ENCODE assay signal across 20 mouse cellular contexts in genomic region chr2:178427181-178427580, GRCm38 (mm10). TPM values are rescaled to one million over a fixed set of nuclear protein-coding genes. Genes with fewer than 3 reads are reported as not detected.
DNase-seq lines count a peak whose midpoint lies in the region; ATAC-seq lines count a peak whose summit lies in the region.
"Had no signal": no experiment of that assay in that cellular context is flagged by ENCODE, and none has a peak within 500 bp of the region (broad histone marks: within the 10 kb centered on the region; RNA-seq: fewer than 3 reads in every experiment).

No protein-coding gene starts in this region.

- H3K9ac ChIP-seq in forebrain, embryonic 15.5 days (replicated peaks) = no peak overlapping the region
- H3K9ac ChIP-seq in forebrain, embryonic 11.5 days (ENCODE audit: low read length) = no peak overlapping the region
- no peak overlapping the region for H3K9ac ChIP-seq in intestine, embryonic 16.5 days (ENCODE audit: low read depth, low read length)
- no peak overlapping the region for H3K9ac ChIP-seq in intestine, embryonic 15.5 days
- H3K9ac ChIP-seq: heart, embryonic 13.5 days; hindbrain, embryonic 14.5 days had no signal

- WGBS in forebrain, embryonic 15.5 days = 84% methylated on average over 5 of the region's 5 CpGs
- whole genome bisulfite sequencing in forebrain, embryonic 11.5 days = 87% methylated on average over 5 of the region's 5 CpGs
- WGBS in intestine, embryonic 16.5 days = 82% methylated on average over 5 of the region's 5 CpGs
- WGBS in intestine, embryonic 15.5 days = 87% methylated on average over 5 of the region's 5 CpGs

- no peak for DNase-seq in forebrain, embryonic 11.5 days (ENCODE audit: low spot score)
- peak; percentile 0 for DNase-seq in lung, postnatal 10 days
- no peak for DNase-seq in lung, adult 18-20 months
- DNase-seq in testis, postnatal 10 days (ENCODE audit: low spot score) = peak; percentile 6
- no peak for DNase-seq in testis, postnatal 14 days (ENCODE audit: low spot score)
- DNase-seq: adrenal gland, adult 8-10 months; adrenal gland, postnatal 25 days; cerebellum, adult 11-12 months; cerebellum, adult 9-10 months; cerebellum, postnatal 14 days; heart, postnatal 14 days had no signal

- H3K27me3 ChIP-seq in forebrain, embryonic 15.5 days = no peaks in the 10 kb centered on the region
- no peaks in the 10 kb centered on the region for H3K27me3 ChIP-seq in forebrain, embryonic 11.5 days (ENCODE audit: control insufficient read depth, insufficient read depth, low read length)
- H3K27me3 ChIP-seq in intestine, embryonic 16.5 days (replicated peaks; ENCODE audit: control insufficient read depth, insufficient read depth, low read length) = no peaks in the 10 kb centered on the region
- H3K27me3 ChIP-seq in intestine, embryonic 15.5 days (replicated peaks) = no peaks in the 10 kb centered on the region

- H3K4me2 ChIP-seq in forebrain, embryonic 15.5 days (replicated peaks) = no peak overlapping the region
- H3K4me2 ChIP-seq in forebrain, embryonic 11.5 days (ENCODE audit: low read depth, low read length, severe bottlenecking) = no peak overlapping the region
- no peak overlapping the region for H3K4me2 ChIP-seq in intestine, embryonic 16.5 days (ENCODE audit: low read depth, low read length)
- H3K4me2 ChIP-seq in intestine, embryonic 15.5 days (replicated peaks) = no peak overlapping the region
- H3K4me2 ChIP-seq: heart, embryonic 13.5 days; hindbrain, embryonic 14.5 days had no signal

- H3K4me3 ChIP-seq in forebrain, embryonic 15.5 days = no peak overlapping the region
- H3K4me3 ChIP-seq in forebrain, embryonic 11.5 days (ENCODE audit: low read depth, low read length) = no peak overlapping the region
- no peak overlapping the region for H3K4me3 ChIP-seq in intestine, embryonic 16.5 days (ENCODE audit: low read length)
- no peak overlapping the region for H3K4me3 ChIP-seq in intestine, embryonic 15.5 days (replicated peaks)
- H3K4me3 ChIP-seq: forebrain, embryonic 10.5 days; heart, embryonic 13.5 days had no signal

- H3K36me3 ChIP-seq in forebrain, embryonic 15.5 days = no peaks in the 10 kb centered on the region
- H3K36me3 ChIP-seq in forebrain, embryonic 11.5 days (ENCODE audit: control insufficient read depth, insufficient read depth, low read length) = no peaks in the 10 kb centered on the region
- H3K36me3 ChIP-seq in intestine, embryonic 16.5 days (ENCODE audit: control insufficient read depth, insufficient read depth, low read length) = no peaks in the 10 kb centered on the region
- no peaks in the 10 kb centered on the region for H3K36me3 ChIP-seq in intestine, embryonic 15.5 days
- H3K36me3 ChIP-seq: forebrain, embryonic 10.5 days had no signal

- no peak overlapping the region for H3K27ac ChIP-seq in forebrain, embryonic 15.5 days (replicated peaks)
- H3K27ac ChIP-seq in forebrain, embryonic 11.5 days (ENCODE audit: low read depth, low read length) = no peak overlapping the region
- H3K27ac ChIP-seq in intestine, embryonic 16.5 days (ENCODE audit: low read length) = no peak overlapping the region
- no peak overlapping the region for H3K27ac ChIP-seq in intestine, embryonic 15.5 days
- H3K27ac ChIP-seq: forebrain, embryonic 10.5 days; heart, embryonic 13.5 days; hindbrain, embryonic 14.5 days; hindbrain, postnatal 0 days had no signal

- no peaks in the 10 kb centered on the region for H3K9me3 ChIP-seq in forebrain, embryonic 15.5 days
- H3K9me3 ChIP-seq in forebrain, embryonic 11.5 days (ENCODE audit: control insufficient read depth, low read length) = no peaks in the 10 kb centered on the region
- H3K9me3 ChIP-seq in intestine, embryonic 16.5 days (ENCODE audit: control insufficient read depth, low read length) = no peaks in the 10 kb centered on the region
- H3K9me3 ChIP-seq in intestine, embryonic 15.5 days = no peaks in the 10 kb centered on the region
- H3K9me3 ChIP-seq: forebrain, embryonic 10.5 days; heart, embryonic 13.5 days had no signal

- ATAC-seq in forebrain, embryonic 15.5 days (replicated peaks) = 0 out of 2 replicates have a peak, but pooled peaks have one; percentile 8
- ATAC-seq in forebrain, embryonic 11.5 days (replicated peaks; ENCODE audit: low FRiP score) = no peak
- ATAC-seq in intestine, embryonic 16.5 days = peak; percentile 13; the same call in 1 of the 2 replicates
- ATAC-seq in intestine, embryonic 15.5 days = no peak; the same call in 1 of the 2 replicates
- ATAC-seq: activated CD4-positive, CD25-positive, alpha-beta regulatory T cell, adult 4 months; forebrain, embryonic 14.5 days; hindbrain, postnatal 0 days had no signal

- no peaks in the 10 kb centered on the region for H3K4me1 ChIP-seq in forebrain, embryonic 15.5 days
- no peaks in the 10 kb centered on the region for H3K4me1 ChIP-seq in forebrain, embryonic 11.5 days (replicated peaks; ENCODE audit: control insufficient read depth, insufficient read depth, low read length)
- H3K4me1 ChIP-seq in intestine, embryonic 16.5 days (ENCODE audit: control insufficient read depth, insufficient read depth, low read length) = peaks cover 10% of the 10 kb centered on the region
- H3K4me1 ChIP-seq in intestine, embryonic 15.5 days (replicated peaks) = 0 out of 2 replicates have a peak, but pooled peaks cover 10% of the 10 kb centered on the region

RNA-seq across cellular contexts. Expression of gene Cdh26, which starts 3.1 kb away (rescaled TPM):
- 0.09 TPM in 1 of 2 replicates, not detected in the other for polyA plus RNA-seq in forebrain, embryonic 15.5 days (2015; fragmentation: Nextera tagmentation; extraction: Ambion mirVana)
- not detected in 2 replicates for polyA plus RNA-seq in forebrain, embryonic 11.5 days (2014; fragmentation: Nextera tagmentation; extraction: Ambion mirVana)
- 0.69 and 0.71 TPM in 2 replicates for polyA plus RNA-seq in intestine, embryonic 16.5 days (2015; fragmentation: Nextera tagmentation; extraction: Ambion mirVana)
- 0.43 and 1.0 TPM in 2 replicates for polyA plus RNA-seq in intestine, embryonic 15.5 days (2015; fragmentation: Nextera tagmentation; extraction: Ambion mirVana)
- polyA plus RNA-seq: activated CD4-positive, CD25-positive, alpha-beta regulatory T cell, adult 4 months had no signal

RNA-seq across cellular contexts. Expression of gene Fam217b, which starts 12.9 kb away (rescaled TPM):
- polyA plus RNA-seq in forebrain, embryonic 15.5 days (2015; fragmentation: Nextera tagmentation; extraction: Ambion mirVana) = 4.2 and 6.1 TPM in 2 replicates
- 1.4 and 2.0 TPM in 2 replicates for polyA plus RNA-seq in forebrain, embryonic 11.5 days (2014; fragmentation: Nextera tagmentation; extraction: Ambion mirVana)
- polyA plus RNA-seq in intestine, embryonic 16.5 days (2015; fragmentation: Nextera tagmentation; extraction: Ambion mirVana) = 4.2 and 5.4 TPM in 2 replicates
- 4.3 and 5.4 TPM in 2 replicates for polyA plus RNA-seq in intestine, embryonic 15.5 days (2015; fragmentation: Nextera tagmentation; extraction: Ambion mirVana)

RNA-seq across cellular contexts. Expression of gene Ppp1r3d, which starts 12.9 kb away (rescaled TPM):
- polyA plus RNA-seq in forebrain, embryonic 15.5 days (2015; fragmentation: Nextera tagmentation; extraction: Ambion mirVana) = 1.7 and 1.9 TPM in 2 replicates
- 0.76 and 0.79 TPM in 2 replicates for polyA plus RNA-seq in forebrain, embryonic 11.5 days (2014; fragmentation: Nextera tagmentation; extraction: Ambion mirVana)
- polyA plus RNA-seq in intestine, embryonic 16.5 days (2015; fragmentation: Nextera tagmentation; extraction: Ambion mirVana) = 3.9 and 4.3 TPM in 2 replicates
- 5.0 and 5.6 TPM in 2 replicates for polyA plus RNA-seq in intestine, embryonic 15.5 days (2015; fragmentation: Nextera tagmentation; extraction: Ambion mirVana)
- polyA plus RNA-seq: activated CD4-positive, CD25-positive, alpha-beta regulatory T cell, adult 4 months had no signal

RNA-seq across cellular contexts. Expression of gene Sycp2, which starts 19.7 kb away (rescaled TPM):
- 0.18 and 0.20 TPM in 2 replicates for polyA plus RNA-seq in forebrain, embryonic 15.5 days (2015; fragmentation: Nextera tagmentation; extraction: Ambion mirVana)
- 0.08 and 0.15 TPM in 2 replicates for polyA plus RNA-seq in forebrain, embryonic 11.5 days (2014; fragmentation: Nextera tagmentation; extraction: Ambion mirVana)
- 0.04 and 0.17 TPM in 2 replicates for polyA plus RNA-seq in intestine, embryonic 16.5 days (2015; fragmentation: Nextera tagmentation; extraction: Ambion mirVana)
- polyA plus RNA-seq in intestine, embryonic 15.5 days (2015; fragmentation: Nextera tagmentation; extraction: Ambion mirVana) = 0.05 and 0.18 TPM in 2 replicates

Comparison
In these comparisons a context has a peak if more than half of its experiments do, and no peak if none do; other contexts are left out.
1. ATAC-seq: peak in forebrain, embryonic 15.5 days (single experiment) and intestine, embryonic 16.5 days (single experiment); none in forebrain, embryonic 11.5 days (single experiment) and intestine, embryonic 15.5 days (single experiment).
2. DNase-seq: peak in lung, postnatal 10 days (single experiment) and testis, postnatal 10 days (single experiment); none in forebrain, embryonic 11.5 days (single experiment), lung, adult 18-20 months (0 of 2) and testis, postnatal 14 days (single experiment).